Mouse (Mus musculus) left cerebral cortex, adult 18-20 months (tissue): Measurements from ENCODE around the gene Ankrd39. TPM values are rescaled to one million over a fixed set of nuclear protein-coding genes. Genes with fewer than 3 reads are reported as not detected.

ENCODE experiments used
- DNase-seq, 2 experiments: peaks; one replicate each; pipeline ENCODE4 v3.0.0; 2021 to 2022; ENCODE audit warnings: low spot score in 2 of 2, mixed read lengths in 1 of 2
- long read RNA-seq, 2 experiments: library from polyadenylated mRNA; stranded (forward); transcript quantifications; one replicate each; pipeline ENCODE4 v2.0.0; 2021
- total RNA-seq, 2 experiments: library from RNA; stranded (reverse); gene quantifications; 2 replicates each; pipeline ENCODE4 v1.2.3; 2021

The Ankrd39 gene
- 10 to 100 TPM; 11.5 to 11.9 TPM for total RNA-seq
- long read RNA-seq, experiment 1, transcript Ankrd39-203 (4 exons, 2,646 nt) = major isoform, 8 of 15 reads
- long read RNA-seq, experiment 1, partial matches to known transcripts = 0 of 15 reads
- long read RNA-seq, experiment 1, other reads (novel, unspliced or antisense) = 4 of 15 reads
- long read RNA-seq, experiment 2, partial matches to known transcripts = 1 of 10 reads
- long read RNA-seq, experiment 2, other reads (novel, unspliced or antisense) = 4 of 10 reads

DNA sequence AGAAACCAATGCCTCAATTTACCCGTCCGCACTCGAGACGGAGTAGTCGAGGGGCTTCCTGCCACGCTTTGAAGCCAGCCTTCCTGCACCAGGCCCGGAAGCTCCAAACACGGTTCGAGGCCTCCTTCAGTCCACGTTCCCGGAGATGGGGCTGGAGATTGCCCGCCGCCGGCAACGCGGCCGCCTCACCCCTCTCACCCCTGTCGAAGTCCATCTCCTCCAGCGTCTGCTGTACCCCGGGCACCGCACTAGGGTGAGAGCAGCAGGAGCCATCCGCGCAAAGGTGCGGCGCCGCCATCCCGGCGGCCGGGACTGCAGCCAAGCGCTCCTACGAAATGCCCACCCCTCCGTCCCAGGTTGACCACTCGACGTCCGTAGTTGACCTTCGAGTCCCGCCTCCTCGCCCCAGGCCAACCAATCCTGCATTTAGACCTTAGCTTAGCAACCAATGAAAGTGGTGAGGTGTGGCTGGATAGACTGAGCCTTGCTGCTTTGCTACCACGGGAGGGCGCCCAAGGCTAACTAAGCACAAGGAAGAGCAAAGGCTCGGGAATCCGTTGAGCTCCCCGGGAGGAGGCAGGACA, at the start of gene Ankrd39:
Gene Ankrd39, minus strand, starts transcription at position 558 of the 584 bp plus-strand sequence.
- DNase-seq = peak; percentile 97

DNA sequence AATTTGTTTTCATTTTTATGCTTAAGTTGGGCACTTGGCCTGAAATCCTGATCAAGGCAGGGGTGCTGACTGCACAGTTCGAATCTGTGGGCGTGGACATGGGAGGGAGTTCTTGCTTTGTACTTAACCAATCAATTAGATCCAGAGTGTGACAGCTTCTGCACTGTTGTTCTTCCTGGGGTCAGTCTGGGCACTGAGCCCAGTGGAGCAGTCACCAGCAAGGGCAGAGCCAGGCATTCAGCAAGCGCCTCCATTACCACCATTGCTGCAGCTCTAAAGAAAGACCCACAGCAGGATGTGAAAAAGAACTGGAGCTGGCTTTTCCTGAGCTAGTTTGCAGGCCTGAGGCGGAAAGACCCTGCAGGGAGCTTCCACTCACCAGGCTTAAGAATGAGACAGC, 48.9 kb upstream of the Ankrd39 start:
- DNase-seq = no peak

DNA sequence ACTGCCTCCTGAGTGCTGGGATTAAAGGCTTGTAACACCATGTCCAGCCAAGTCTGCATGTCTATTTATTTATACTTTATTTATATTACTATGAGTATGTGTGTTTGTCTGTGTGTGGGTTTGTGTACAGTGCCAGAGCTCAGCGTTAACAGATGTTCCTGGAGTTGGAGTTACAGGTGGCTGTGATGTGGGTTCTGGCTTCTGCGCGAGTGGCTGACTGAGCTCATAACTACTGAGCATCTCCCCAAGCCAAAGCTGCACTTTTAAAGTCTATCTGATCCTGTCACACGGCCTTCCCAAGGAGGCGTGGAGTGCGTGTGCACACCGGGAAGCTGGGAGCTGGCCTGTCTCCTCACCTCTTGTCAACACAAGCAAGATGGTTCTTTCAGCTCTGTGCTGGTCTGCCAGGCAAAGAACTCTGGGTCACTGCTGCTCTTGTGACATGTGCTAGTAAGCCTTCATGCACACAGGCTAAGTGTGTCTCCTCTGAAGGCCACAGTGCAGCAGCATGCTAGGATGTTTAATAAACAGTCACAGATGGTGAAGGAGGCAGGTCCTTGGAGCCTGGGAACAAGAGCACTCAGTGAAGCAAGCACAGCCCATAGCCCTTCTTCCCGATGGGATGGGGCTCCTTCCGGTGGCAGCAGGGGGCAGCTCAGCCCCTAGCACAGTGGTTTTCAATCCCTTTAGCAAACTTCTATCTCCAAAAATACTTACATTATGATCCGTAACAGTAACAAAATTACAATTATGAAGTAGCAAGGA, 48.1 kb upstream of the Ankrd39 start:
- DNase-seq = no peak

DNA sequence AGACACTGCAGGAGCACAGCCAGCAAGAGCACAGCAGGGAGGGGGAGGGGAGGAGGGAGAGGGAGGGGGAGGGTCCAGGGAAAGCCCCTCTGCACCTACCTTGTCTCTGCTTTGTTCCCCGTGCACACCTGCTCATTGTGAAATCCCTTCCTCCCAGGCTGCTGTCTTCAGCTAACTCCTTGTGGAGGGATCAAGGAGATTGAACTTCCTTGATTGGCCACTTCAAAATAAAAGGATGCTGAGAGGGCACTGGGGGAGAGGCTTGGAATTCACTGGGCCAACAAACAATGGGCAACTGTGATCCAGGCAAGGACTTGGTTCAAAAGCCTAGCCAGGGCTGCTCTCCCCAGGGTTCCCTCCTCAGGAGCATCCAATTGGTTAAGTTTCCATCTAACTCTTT, 45.9 kb upstream of the Ankrd39 start:
- DNase-seq = no peak

- DNase-seq = no peak
Measured at GRCm38 (mm10) chr1:36591408-36591807, 44.2 kb upstream of the Ankrd39 start.

GRCm38 (mm10) chr1:36590664-36591063, 43.4 kb upstream of the Ankrd39 start:
- DNase-seq = no peak

- no peak for DNase-seq
Measured at GRCm38 (mm10) chr1:36589486-36589885, 42.2 kb upstream of the Ankrd39 start.

GRCm38 (mm10) chr1:36588476-36589450, 41.5 kb upstream of the Ankrd39 start:
- DNase-seq = no peak

GRCm38 (mm10) chr1:36587860-36588259, 40.6 kb upstream of the Ankrd39 start:
- DNase-seq = no peak

DNA sequence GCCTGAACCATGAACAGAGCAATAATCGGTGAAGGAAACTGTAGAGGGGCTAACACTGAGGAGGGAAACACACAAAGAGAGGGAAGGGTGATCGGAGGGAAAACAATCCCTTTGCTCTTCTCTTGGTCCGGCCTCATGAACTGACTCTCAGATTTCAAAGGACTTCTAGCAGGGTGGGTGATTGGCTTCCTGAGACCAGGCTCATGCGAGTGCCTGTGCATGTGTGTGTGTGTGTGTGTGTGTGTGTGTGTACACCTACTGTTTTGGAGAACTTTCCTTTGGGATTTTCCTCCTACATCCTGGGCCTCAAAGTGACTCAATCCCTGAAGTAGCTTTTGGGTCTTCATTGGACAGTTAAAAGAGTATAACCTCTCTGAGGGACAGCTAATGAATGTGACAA, 39.0 kb upstream of the Ankrd39 start:
- DNase-seq = no peak

GRCm38 (mm10) chr1:36583408-36584116, 36.3 kb upstream of the Ankrd39 start:
- no peak for DNase-seq

- DNase-seq = no peak
Measured at GRCm38 (mm10) chr1:36582211-36582610, 35.0 kb upstream of the Ankrd39 start.

- no peak for DNase-seq
Measured at GRCm38 (mm10) chr1:36581260-36581659, 34.0 kb upstream of the Ankrd39 start.

- DNase-seq = peak; percentile 22 to 34
Measured at GRCm38 (mm10) chr1:36580384-36581207, 33.4 kb upstream of the Ankrd39 start.

DNA sequence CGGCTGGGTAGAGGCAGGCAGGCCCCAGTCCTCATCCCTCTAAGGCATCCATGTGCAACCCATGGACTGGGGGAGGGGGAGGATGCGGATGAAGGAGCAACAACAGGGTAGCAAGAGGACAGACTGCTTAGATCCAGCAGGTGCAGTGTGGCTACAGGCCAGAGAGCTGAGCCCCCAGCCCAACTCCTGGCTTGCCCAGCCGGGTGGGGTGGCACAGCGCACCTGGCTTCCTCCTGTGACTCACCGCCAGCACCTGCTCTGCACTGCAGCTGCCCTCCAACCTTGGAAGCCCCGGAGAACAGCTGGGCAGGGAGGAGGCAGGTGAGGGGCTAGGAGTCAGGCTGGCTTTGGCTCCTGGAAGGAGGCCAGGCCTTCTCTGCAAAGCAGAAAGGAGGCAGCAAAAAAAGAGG, 32.7 kb upstream of the Ankrd39 start:
- no peak for DNase-seq

GRCm38 (mm10) chr1:36576991-36577675, 29.9 kb upstream of the Ankrd39 start:
- DNase-seq = no peak

- no peak for DNase-seq
Measured at GRCm38 (mm10) chr1:36575347-36575746, 28.1 kb upstream of the Ankrd39 start.

- no peak for DNase-seq
Measured at GRCm38 (mm10) chr1:36574196-36574955, 27.1 kb upstream of the Ankrd39 start.
